Mouse (Mus musculus): Measurements from ENCODE around the gene Olr1. TPM values are rescaled to one million over a fixed set of nuclear protein-coding genes. Genes with fewer than 3 reads are reported as not detected.

The Olr1 gene
- polyA plus RNA-seq, 1 experiment from 2014 or later = 0.06 TPM

DNA sequence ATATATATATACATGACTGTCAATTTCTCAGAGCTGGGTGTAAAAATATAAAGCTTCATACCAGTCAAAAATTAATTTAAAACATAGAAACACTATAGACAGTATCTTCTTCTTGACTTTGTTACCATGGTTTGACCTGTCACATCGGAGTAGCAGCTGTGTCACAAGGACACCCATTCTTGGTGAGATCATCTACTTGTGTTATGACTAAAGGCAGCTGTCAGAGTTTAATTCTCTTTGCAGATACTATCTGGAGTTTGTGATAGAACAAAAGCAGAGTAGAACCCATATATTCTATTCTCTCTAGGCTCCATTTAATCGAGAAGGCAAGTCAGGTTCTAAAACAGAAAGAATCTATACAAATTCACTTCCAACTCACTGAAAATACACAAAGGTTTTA, 68.9 kb downstream of the Olr1 start:
- no peak overlapping the region for H3K9ac ChIP-seq
- H3K27ac ChIP-seq (replicated peaks) = no peak overlapping the region
- no peak overlapping the region for H3K4me2 ChIP-seq
- no peak for ATAC-seq (ENCODE audit: low read depth)
- H3K4me3 ChIP-seq = no peak overlapping the region
- H3K9me3 ChIP-seq = no peaks in the 10 kb centered on the region
- no peaks in the 10 kb centered on the region for H3K27me3 ChIP-seq
- 85% methylated on average over 2 of the region's 2 CpGs for WGBS
- no peaks in the 10 kb centered on the region for H3K4me1 ChIP-seq (replicated peaks)
- H3K36me3 ChIP-seq = no peaks in the 10 kb centered on the region

DNA sequence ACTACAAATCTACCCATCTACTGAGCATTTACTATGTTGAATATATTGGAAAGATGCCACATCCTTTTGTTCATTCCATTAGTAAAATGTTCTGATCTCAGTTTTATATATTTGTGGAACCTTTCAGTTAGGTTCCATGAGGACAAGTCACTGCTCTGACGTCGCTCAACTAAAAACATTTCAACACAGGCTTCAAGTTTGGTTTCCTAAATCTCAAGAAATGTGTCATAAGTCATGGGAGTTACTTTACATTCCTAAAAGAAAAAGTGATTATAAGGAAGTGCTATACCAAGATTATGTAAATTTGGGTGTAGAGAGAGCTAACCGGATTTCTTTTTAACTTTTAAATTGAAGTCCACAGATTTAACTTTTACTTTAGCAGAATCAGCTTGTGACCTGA, 70.9 kb downstream of the Olr1 start:
- no peaks in the 10 kb centered on the region for H3K27me3 ChIP-seq
- no peak for ATAC-seq (ENCODE audit: low read depth)
- no peak overlapping the region for H3K4me3 ChIP-seq
- no peak overlapping the region for H3K4me2 ChIP-seq
- H3K9me3 ChIP-seq = no peaks in the 10 kb centered on the region
- H3K27ac ChIP-seq (replicated peaks) = no peak overlapping the region
- no peak overlapping the region for H3K9ac ChIP-seq
- H3K4me1 ChIP-seq (replicated peaks) = no peaks in the 10 kb centered on the region
- no peaks in the 10 kb centered on the region for H3K36me3 ChIP-seq
- WGBS = 91% methylated on average over 3 of the region's 3 CpGs

Other genes with a start within 250 kb of the Olr1 start
- not detected in 2 replicates for gene Cd69, start 231.7 kb downstream of the Olr1 start, polyA plus RNA-seq (2015; fragmentation: Nextera tagmentation; extraction: Ambion mirVana)
- gene 4922502D21Rik, start 175.4 kb downstream of the Olr1 start, polyA plus RNA-seq (2015; fragmentation: Nextera tagmentation; extraction: Ambion mirVana) = not detected in 2 replicates
- 0.50 and 0.58 TPM in 2 replicates for gene Clec12a, start 164.5 kb downstream of the Olr1 start, polyA plus RNA-seq (2015; fragmentation: Nextera tagmentation; extraction: Ambion mirVana)
- gene Clec12b, start 121.3 kb downstream of the Olr1 start, polyA plus RNA-seq (2015; fragmentation: Nextera tagmentation; extraction: Ambion mirVana) = not detected in 2 replicates
- gene Clec1b, start 109.9 kb downstream of the Olr1 start, polyA plus RNA-seq (2015; fragmentation: Nextera tagmentation; extraction: Ambion mirVana) = 2.0 and 3.0 TPM in 2 replicates
- 0.25 and 0.26 TPM in 2 replicates for gene Clec9a, start 98.3 kb downstream of the Olr1 start, polyA plus RNA-seq (2015; fragmentation: Nextera tagmentation; extraction: Ambion mirVana)
- gene Clec1a, start 55.2 kb downstream of the Olr1 start, polyA plus RNA-seq (2015; fragmentation: Nextera tagmentation; extraction: Ambion mirVana) = 1.4 and 3.0 TPM in 2 replicates
- 0.11 and 0.37 TPM in 2 replicates for gene Tmem52b, start 5.4 kb upstream of the Olr1 start, polyA plus RNA-seq (2015; fragmentation: Nextera tagmentation; extraction: Ambion mirVana)
- gene Gabarapl1, start 26.0 kb upstream of the Olr1 start, polyA plus RNA-seq (2015; fragmentation: Nextera tagmentation; extraction: Ambion mirVana) = 173 and 185 TPM in 2 replicates
- not detected in 2 replicates for gene Klre1, start 70.7 kb upstream of the Olr1 start, polyA plus RNA-seq (2015; fragmentation: Nextera tagmentation; extraction: Ambion mirVana)
- not detected in 2 replicates for gene Klrd1, start 84.6 kb upstream of the Olr1 start, polyA plus RNA-seq (2015; fragmentation: Nextera tagmentation; extraction: Ambion mirVana)
- 0.18 and 0.25 TPM in 2 replicates for gene Klrk1, start 116.7 kb upstream of the Olr1 start, polyA plus RNA-seq (2015; fragmentation: Nextera tagmentation; extraction: Ambion mirVana)
- not detected in 2 replicates for gene Klrc3, start 136.2 kb upstream of the Olr1 start, polyA plus RNA-seq (2015; fragmentation: Nextera tagmentation; extraction: Ambion mirVana)
- gene Klrc2, start 153.5 kb upstream of the Olr1 start, polyA plus RNA-seq (2015; fragmentation: Nextera tagmentation; extraction: Ambion mirVana) = not detected in 2 replicates
- gene Klrc1, start 171.8 kb upstream of the Olr1 start, polyA plus RNA-seq (2015; fragmentation: Nextera tagmentation; extraction: Ambion mirVana) = not detected in 2 replicates
- gene Klri1, start 210.0 kb upstream of the Olr1 start, polyA plus RNA-seq (2015; fragmentation: Nextera tagmentation; extraction: Ambion mirVana) = not detected in 2 replicates
- not detected in 2 replicates for gene Klri2, start 233.3 kb upstream of the Olr1 start, polyA plus RNA-seq (2015; fragmentation: Nextera tagmentation; extraction: Ambion mirVana)